Mouse (Mus musculus): ENCODE results near the gene Syt2.

- TF ChIP-seq CTCF (IDR thresholded peaks at IDR 0.05; ENCODE audit: low read depth) (no peak), EP300 (IDR thresholded peaks at IDR 0.05; ENCODE audit: low read depth) (no peak)
Measured at GRCm38 (mm10) chr1:134707516-134707915, 61.0 kb downstream of the Syt2 start.

Measured in liver, embryonic 14.5 days (tissue).